Mouse (Mus musculus): ENCODE data around the gene Ankrd17. TPM values are rescaled to one million over a fixed set of nuclear protein-coding genes. Genes with fewer than 3 reads are reported as not detected.
A peak's percentile ranks its signal among the peaks of the same experiment; 100 is the strongest.

The Ankrd17 gene
- polyA plus RNA-seq, 1 experiment from 2014 or later, result 16.1 TPM

GRCm38 (mm10) chr5:90203168-90203567 is 163.2 kb downstream of the Ankrd17 start:
- ATAC-seq, result no peak; the same call in 1 of the 2 replicates
- no peaks in the 10 kb centered on the region for H3K9me3 ChIP-seq (ENCODE audit: control insufficient read depth, low read length)
- no peak overlapping the region for H3K4me3 ChIP-seq (ENCODE audit: low read length)
- H3K4me2 ChIP-seq (ENCODE audit: low read depth, low read length), result no peak overlapping the region
- H3K4me1 ChIP-seq (ENCODE audit: control insufficient read depth, insufficient read depth, low read length), result no peaks in the 10 kb centered on the region
- H3K36me3 ChIP-seq (ENCODE audit: control insufficient read depth, insufficient read depth, low read length), result no peaks in the 10 kb centered on the region
- no peaks in the 10 kb centered on the region for H3K27me3 ChIP-seq (replicated peaks; ENCODE audit: control insufficient read depth, insufficient read depth, low read length)
- WGBS, result 13% methylated on average over 5 of the region's 5 CpGs
- H3K27ac ChIP-seq (ENCODE audit: low read length), result no peak overlapping the region
- H3K9ac ChIP-seq (ENCODE audit: low read depth, low read length), result no peak overlapping the region

- no peaks in the 10 kb centered on the region for H3K36me3 ChIP-seq (ENCODE audit: control insufficient read depth, insufficient read depth, low read length)
- no peak overlapping the region for H3K27ac ChIP-seq (ENCODE audit: low read length)
- no peak overlapping the region for H3K9ac ChIP-seq (ENCODE audit: low read depth, low read length)
- no peaks in the 10 kb centered on the region for H3K9me3 ChIP-seq (ENCODE audit: control insufficient read depth, low read length)
- no peaks in the 10 kb centered on the region for H3K27me3 ChIP-seq (replicated peaks; ENCODE audit: control insufficient read depth, insufficient read depth, low read length)
- ATAC-seq, result peak; percentile 81
- 0 out of 2 replicates have a peak overlapping the region, but pooled peaks have one; percentile 1 for H3K4me3 ChIP-seq (ENCODE audit: low read length)
- H3K4me2 ChIP-seq (ENCODE audit: low read depth, low read length), result 0 out of 2 replicates have a peak overlapping the region, but pooled peaks have one; percentile 20
- H3K4me1 ChIP-seq (ENCODE audit: control insufficient read depth, insufficient read depth, low read length), result no peaks in the 10 kb centered on the region
- WGBS, result 55% methylated on average over 9 of the region's 9 CpGs
Measured at GRCm38 (mm10) chr5:90202447-90203117, 163.8 kb downstream of the Ankrd17 start.

- ATAC-seq, result peak; percentile 34; the same call in 1 of the 2 replicates
- WGBS, result 51% methylated on average over 16 of the region's 16 CpGs
- Histone ChIP-seq H3K4me2 (ENCODE audit: low read depth, low read length) (no peak overlapping the region), H3K9me3 (ENCODE audit: control insufficient read depth, low read length) (no peaks in the 10 kb centered on the region), H3K27me3 (replicated peaks; ENCODE audit: control insufficient read depth, insufficient read depth, low read length) (no peaks in the 10 kb centered on the region), H3K4me1 (ENCODE audit: control insufficient read depth, insufficient read depth, low read length) (no peaks in the 10 kb centered on the region), H3K4me3 (ENCODE audit: low read length) (no peak overlapping the region), H3K36me3 (ENCODE audit: control insufficient read depth, insufficient read depth, low read length) (no peaks in the 10 kb centered on the region), H3K9ac (ENCODE audit: low read depth, low read length) (no peak overlapping the region), H3K27ac (ENCODE audit: low read length) (no peak overlapping the region)
Measured at GRCm38 (mm10) chr5:90199922-90200632, 166.3 kb downstream of the Ankrd17 start.

GRCm38 (mm10) chr5:90194831-90195230 is 171.5 kb downstream of the Ankrd17 start:
- WGBS, result 23% methylated on average over 6 of the region's 6 CpGs
- H3K4me1 ChIP-seq (ENCODE audit: control insufficient read depth, insufficient read depth, low read length), result no peaks in the 10 kb centered on the region
- 0 out of 2 replicates have a peak, but pooled peaks have one; percentile 55 for ATAC-seq

GRCm38 (mm10) chr5:90182782-90183181 is 183.6 kb downstream of the Ankrd17 start:
- Histone ChIP-seq H3K36me3 (ENCODE audit: control insufficient read depth, insufficient read depth, low read length) (no peaks in the 10 kb centered on the region), H3K27ac (ENCODE audit: low read length) (no peak overlapping the region), H3K4me1 (ENCODE audit: control insufficient read depth, insufficient read depth, low read length) (no peaks in the 10 kb centered on the region), H3K4me3 (ENCODE audit: low read length) (no peak overlapping the region), H3K9me3 (ENCODE audit: control insufficient read depth, low read length) (no peaks in the 10 kb centered on the region), H3K4me2 (ENCODE audit: low read depth, low read length) (no peak overlapping the region), H3K9ac (ENCODE audit: low read depth, low read length) (no peak overlapping the region), H3K27me3 (replicated peaks; ENCODE audit: control insufficient read depth, insufficient read depth, low read length) (no peaks in the 10 kb centered on the region)
- ATAC-seq, result no peak
- WGBS, result 67% methylated on average over 5 of the region's 5 CpGs

More at GRCm38 (mm10) chr5:90194831-90195230, 171.5 kb downstream of the Ankrd17 start:
- no peak overlapping the region for H3K4me2 ChIP-seq (ENCODE audit: low read depth, low read length)
- no peaks in the 10 kb centered on the region for H3K27me3 ChIP-seq (replicated peaks; ENCODE audit: control insufficient read depth, insufficient read depth, low read length)
- no peaks in the 10 kb centered on the region for H3K9me3 ChIP-seq (ENCODE audit: control insufficient read depth, low read length)
- H3K9ac ChIP-seq (ENCODE audit: low read depth, low read length), result no peak overlapping the region
- no peak overlapping the region for H3K27ac ChIP-seq (ENCODE audit: low read length)
- no peak overlapping the region for H3K4me3 ChIP-seq (ENCODE audit: low read length)
- no peaks in the 10 kb centered on the region for H3K36me3 ChIP-seq (ENCODE audit: control insufficient read depth, insufficient read depth, low read length)

- Histone ChIP-seq H3K4me3 (ENCODE audit: low read length) (no peak overlapping the region), H3K9ac (ENCODE audit: low read depth, low read length) (no peak overlapping the region), H3K36me3 (ENCODE audit: control insufficient read depth, insufficient read depth, low read length) (no peaks in the 10 kb centered on the region), H3K4me1 (ENCODE audit: control insufficient read depth, insufficient read depth, low read length) (no peaks in the 10 kb centered on the region), H3K27me3 (replicated peaks; ENCODE audit: control insufficient read depth, insufficient read depth, low read length) (no peaks in the 10 kb centered on the region), H3K9me3 (ENCODE audit: control insufficient read depth, low read length) (no peaks in the 10 kb centered on the region), H3K4me2 (ENCODE audit: low read depth, low read length) (no peak overlapping the region), H3K27ac (ENCODE audit: low read length) (no peak overlapping the region)
- no peak for ATAC-seq
- 69% methylated on average over 5 of the region's 5 CpGs for WGBS
Measured at GRCm38 (mm10) chr5:90179094-90179493, 187.3 kb downstream of the Ankrd17 start.

- 88% methylated on average over 1 of the region's 1 CpGs for WGBS
- Histone ChIP-seq H3K36me3 (ENCODE audit: control insufficient read depth, insufficient read depth, low read length) (no peaks in the 10 kb centered on the region), H3K4me1 (ENCODE audit: control insufficient read depth, insufficient read depth, low read length) (no peaks in the 10 kb centered on the region), H3K4me3 (ENCODE audit: low read length) (no peak overlapping the region), H3K9ac (ENCODE audit: low read depth, low read length) (no peak overlapping the region), H3K4me2 (ENCODE audit: low read depth, low read length) (no peak overlapping the region), H3K27ac (ENCODE audit: low read length) (no peak overlapping the region), H3K9me3 (ENCODE audit: control insufficient read depth, low read length) (no peaks in the 10 kb centered on the region), H3K27me3 (replicated peaks; ENCODE audit: control insufficient read depth, insufficient read depth, low read length) (no peaks in the 10 kb centered on the region)
- ATAC-seq, result no peak
Measured at GRCm38 (mm10) chr5:90178116-90178515, 188.3 kb downstream of the Ankrd17 start.

Other genes starting within 250 kb of the Ankrd17 start
- 26.7 and 26.8 TPM in 2 replicates for gene Cox18, start 142.6 kb downstream of the Ankrd17 start, polyA plus RNA-seq (2015; fragmentation: Nextera tagmentation; extraction: Ambion mirVana)
- gene Gm9958, start 627 bp upstream of the Ankrd17 start, polyA plus RNA-seq (2015; fragmentation: Nextera tagmentation; extraction: Ambion mirVana), result 5.2 and 6.3 TPM in 2 replicates
- 40.3 and 106 TPM in 2 replicates for gene Alb, start 94.3 kb upstream of the Ankrd17 start, polyA plus RNA-seq (2015; fragmentation: Nextera tagmentation; extraction: Ambion mirVana)
- 221 and 328 TPM in 2 replicates for gene Afp, start 124.2 kb upstream of the Ankrd17 start, polyA plus RNA-seq (2015; fragmentation: Nextera tagmentation; extraction: Ambion mirVana)
- gene Afm, start 152.4 kb upstream of the Ankrd17 start, polyA plus RNA-seq (2015; fragmentation: Nextera tagmentation; extraction: Ambion mirVana), result 11.9 and 13.5 TPM in 2 replicates
- 0.10 and 0.11 TPM in 2 replicates for gene 5830473C10Rik, start 194.5 kb upstream of the Ankrd17 start, polyA plus RNA-seq (2015; fragmentation: Nextera tagmentation; extraction: Ambion mirVana)